Mouse (Mus musculus): ENCODE data around the gene Rin3.

Gene Rin3

GRCm38 (mm10) chr12:102282126-102282525, 722 bp upstream of the Rin3 start:
- 40% methylated on average over 2 of the region's 2 CpGs for whole genome bisulfite sequencing

- WGBS, result 14% methylated on average over 24 of the region's 24 CpGs
These were observed 827 bp downstream of the Rin3 start for GRCm38 (mm10) chr12:102283483-102284266.

GRCm38 (mm10) chr12:102284267-102284610, 1.4 kb downstream of the Rin3 start:
- WGBS, result 31% methylated on average over 9 of the region's 9 CpGs

GRCm38 (mm10) chr12:102284618-102285159, 1.8 kb downstream of the Rin3 start:
- WGBS, result 73% methylated on average over 3 of the region's 3 CpGs

- 92% methylated on average over 6 of the region's 6 CpGs for WGBS
These were observed 2.5 kb downstream of the Rin3 start for GRCm38 (mm10) chr12:102285318-102285717.

- WGBS, result 79% methylated on average over 5 of the region's 5 CpGs
These were observed 2.9 kb downstream of the Rin3 start for GRCm38 (mm10) chr12:102285779-102286178.

- WGBS, result 52% methylated on average over 10 of the region's 10 CpGs
These were observed 4.0 kb downstream of the Rin3 start for GRCm38 (mm10) chr12:102286681-102287414.

GRCm38 (mm10) chr12:102287904-102288602, 5.2 kb downstream of the Rin3 start:
- WGBS, result 81% methylated on average over 6 of the region's 6 CpGs

- WGBS, result 80% methylated on average over 2 of the region's 2 CpGs
These were observed 6.0 kb downstream of the Rin3 start for GRCm38 (mm10) chr12:102288846-102289245.

- WGBS, result 96% methylated on average over 1 of the region's 1 CpGs
These were observed 6.7 kb downstream of the Rin3 start for GRCm38 (mm10) chr12:102289568-102289967.

GRCm38 (mm10) chr12:102290662-102291061, 7.8 kb downstream of the Rin3 start:
- WGBS, result 84% methylated on average over 2 of the region's 2 CpGs

- 66% methylated on average over 6 of the region's 6 CpGs for WGBS
These were observed 8.8 kb downstream of the Rin3 start for GRCm38 (mm10) chr12:102291686-102292085.

- WGBS, result 81% methylated on average over 7 of the region's 7 CpGs
These were observed 9.8 kb downstream of the Rin3 start for GRCm38 (mm10) chr12:102292501-102293215.

GRCm38 (mm10) chr12:102294634-102295033, 11.8 kb downstream of the Rin3 start:
- WGBS, result 76% methylated on average over 5 of the region's 5 CpGs

GRCm38 (mm10) chr12:102295230-102295629, 12.4 kb downstream of the Rin3 start:
- WGBS, result 62% methylated on average over 7 of the region's 7 CpGs

GRCm38 (mm10) chr12:102295662-102296061, 12.8 kb downstream of the Rin3 start:
- WGBS, result 90% methylated on average over 8 of the region's 8 CpGs

- 100% methylated on average over 1 of the region's 1 CpGs for WGBS
These were observed 13.5 kb downstream of the Rin3 start for GRCm38 (mm10) chr12:102296361-102296760.

GRCm38 (mm10) chr12:102296967-102297366, 14.1 kb downstream of the Rin3 start:
- WGBS, result 78% methylated on average over 4 of the region's 4 CpGs

GRCm38 (mm10) chr12:102299209-102299608, 16.4 kb downstream of the Rin3 start:
- 75% methylated on average over 5 of the region's 5 CpGs for WGBS

- WGBS, result 83% methylated on average over 1 of the region's 1 CpGs
These were observed 18.7 kb downstream of the Rin3 start for GRCm38 (mm10) chr12:102301585-102301984.

- 78% methylated on average over 9 of the region's 9 CpGs for WGBS
These were observed 19.5 kb downstream of the Rin3 start for GRCm38 (mm10) chr12:102302322-102302721.
